Mouse (Mus musculus) activated CD4-positive, CD25-positive, alpha-beta regulatory T cell, adult 4 months (primary cell): Measurements from ENCODE around the gene Klhl1. TPM values are rescaled to one million over a fixed set of nuclear protein-coding genes. Genes with fewer than 3 reads are reported as not detected.
"Not testable (repeated sequence)": the region's sequence is repeated elsewhere in the genome, so short reads cannot be mapped to it uniquely, and the experiment has no call there.

Experiments
- ATAC-seq: one replicate; pipeline ENCODE4 v1.8.0; 2017
- polyA plus RNA-seq, 2 experiments: library from polyadenylated mRNA; unstranded; fragments of 100-300 nt; shearing (Covaris generic); gene quantifications; one replicate each; pipeline ENCODE4 v1.2.1; 2017

The Klhl1 gene
- not detected for polyA plus RNA-seq

GRCm38 (mm10) chr14:96518954-96519682 lies at the start of gene Klhl1:
Gene Klhl1, minus strand, starts transcription at chr14:96519102.
- ATAC-seq, result no peak

- no peak for ATAC-seq
Observed at GRCm38 (mm10) chr14:96553668-96554067, 34.8 kb upstream of the Klhl1 start.

- ATAC-seq, result no peak
Observed at GRCm38 (mm10) chr14:96518151-96518953, 550 bp downstream of the Klhl1 start.

GRCm38 (mm10) chr14:96517727-96518126 lies 1.2 kb downstream of the Klhl1 start:
- ATAC-seq, result no peak

- ATAC-seq, result no peak
Observed at GRCm38 (mm10) chr14:96499936-96500335, 19.0 kb downstream of the Klhl1 start.

- no peak for ATAC-seq
Observed at GRCm38 (mm10) chr14:96471812-96472211, 47.1 kb downstream of the Klhl1 start.

- no peak for ATAC-seq
Observed at GRCm38 (mm10) chr14:96471336-96471735, 47.6 kb downstream of the Klhl1 start.

GRCm38 (mm10) chr14:96461756-96462155 lies 57.1 kb downstream of the Klhl1 start:
- ATAC-seq, result no peak

GRCm38 (mm10) chr14:96392032-96392737 lies 126.7 kb downstream of the Klhl1 start:
- ATAC-seq, result no peak

GRCm38 (mm10) chr14:96362727-96363126 lies 156.2 kb downstream of the Klhl1 start:
- ATAC-seq, result no peak

GRCm38 (mm10) chr14:96348220-96348619 lies 170.7 kb downstream of the Klhl1 start:
- ATAC-seq, result no peak

- ATAC-seq, result no peak
Observed at GRCm38 (mm10) chr14:96331069-96331468, 187.8 kb downstream of the Klhl1 start.

- no peak for ATAC-seq
Observed at GRCm38 (mm10) chr14:96217805-96218441, 301.0 kb downstream of the Klhl1 start.

- not testable (repeated sequence) for ATAC-seq
Observed at GRCm38 (mm10) chr14:96194795-96195194, 324.1 kb downstream of the Klhl1 start.

- no peak for ATAC-seq
Observed at GRCm38 (mm10) chr14:96174546-96174945, 344.4 kb downstream of the Klhl1 start.

GRCm38 (mm10) chr14:96143137-96143536 lies 375.8 kb downstream of the Klhl1 start:
- ATAC-seq, result no peak

GRCm38 (mm10) chr14:96140246-96140645 lies 378.7 kb downstream of the Klhl1 start:
- ATAC-seq, result no peak

- ATAC-seq, result no peak
Observed at GRCm38 (mm10) chr14:96107396-96107795, 411.5 kb downstream of the Klhl1 start.

GRCm38 (mm10) chr14:96081681-96082207 lies 437.2 kb downstream of the Klhl1 start:
- ATAC-seq, result no peak

- ATAC-seq, result no peak
Observed at GRCm38 (mm10) chr14:96065884-96066283, 453.0 kb downstream of the Klhl1 start.
